Mouse (Mus musculus) olfactory bulb, adult 2 months (tissue): Measurements from ENCODE around the gene Tmem163.

Source experiments
- CTCF ChIP-seq: fragments of 200-500 bp; IDR thresholded peaks from 2 replicates; pipeline ENCODE4 v1.5.1; 2012; ENCODE audit warnings: low read depth, mild to moderate bottlenecking, low read length, moderate library complexity; ENCODE audit not compliant: insufficient read depth
- POLR2A ChIP-seq: fragments of 200-500 bp; IDR thresholded peaks from 2 replicates; pipeline ENCODE4 v1.6.1; 2012; ENCODE audit warnings: mild to moderate bottlenecking, low read depth, low read length, moderate library complexity; ENCODE audit not compliant: insufficient read depth

GRCm38 (mm10) chr1:127467238-127467637 lies 212.1 kb downstream of the Tmem163 start:
- TF ChIP-seq CTCF (no peak), POLR2A (no peak)
